Mouse (Mus musculus): Measurements from ENCODE around the gene Cpne5. TPM values are rescaled to one million over a fixed set of nuclear protein-coding genes. Genes with fewer than 3 reads are reported as not detected.
"Not testable (repeated sequence)": the region's sequence is repeated elsewhere in the genome, so short reads cannot be mapped to it uniquely, and the experiment has no call there.

Cpne5 gene
- polyA plus RNA-seq, 1 experiment from 2014 or later, result 0.26 TPM

DNA sequence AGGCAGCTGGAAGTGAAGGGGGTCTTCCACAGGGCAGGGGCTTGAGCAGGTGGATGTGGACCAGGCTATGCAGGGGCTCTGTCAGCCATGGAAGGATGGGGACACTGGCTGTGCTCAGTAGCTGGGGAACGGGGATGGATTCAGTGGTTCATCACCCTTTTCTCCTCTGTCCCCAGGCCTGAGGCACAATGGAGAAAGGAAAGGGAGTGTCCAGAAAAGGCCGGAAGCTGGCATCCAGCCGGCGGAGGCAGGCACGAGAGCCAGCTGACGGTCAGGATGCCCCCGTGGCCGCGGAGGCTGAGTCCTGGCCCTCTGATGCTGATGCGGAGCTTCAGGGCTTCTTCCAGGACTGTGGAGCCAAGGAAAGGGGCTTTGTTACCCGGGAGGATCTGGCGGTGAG lies 117.3 kb downstream of the Cpne5 start:
- no peaks in the 10 kb centered on the region for H3K27me3 ChIP-seq
- in situ Hi-C loops (cut with MboI; ENCODE audit: low pct_unique_long_range_greater_than_20kb), result no loop called here
- ChIA-PET CTCF (interaction anchor here (0.7 kb wide), 1 partner anchor 25 kb away, joined by 3 read pairs; no protein-coding TSS in a partner anchor), POLR2A (no interaction called here)
- ATAC-seq, result no peak
- no peak for TF ChIP-seq CTCF (IDR thresholded peaks at IDR 0.05)
- no peak for DNase-seq (ENCODE audit: low read depth, low spot score)

DNA sequence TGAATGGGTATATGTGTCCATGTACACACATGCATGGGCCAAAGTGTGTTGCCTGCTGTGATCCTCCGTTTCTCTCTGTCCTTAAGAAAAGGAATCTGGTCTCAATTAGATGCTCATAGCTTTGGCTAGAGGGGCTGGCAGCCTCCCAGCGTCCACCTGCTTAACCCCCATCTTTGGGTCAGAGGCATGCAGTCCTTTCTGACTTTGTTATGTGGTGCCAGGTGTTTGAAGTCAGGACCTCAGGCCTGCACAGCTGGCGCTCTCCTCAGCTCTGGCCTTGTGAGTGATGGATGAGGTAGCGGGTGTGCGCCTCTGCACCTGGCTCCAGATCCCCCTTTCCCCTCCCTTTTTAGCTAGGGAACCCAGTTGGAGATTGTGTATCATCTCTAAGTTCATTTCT lies 119.9 kb downstream of the Cpne5 start:
- POLR2A ChIA-PET, result no interaction called here
- no peaks in the 10 kb centered on the region for H3K27me3 ChIP-seq
- in situ Hi-C loops (cut with MboI; ENCODE audit: low pct_unique_long_range_greater_than_20kb), result no loop called here
- TF ChIP-seq CTCF (IDR thresholded peaks at IDR 0.05), result no peak
- ATAC-seq, result no peak
- DNase-seq (ENCODE audit: low read depth, low spot score), result no peak
- CTCF ChIA-PET, result interaction anchor here (1.5 to 1.7 kb wide), 2 partner anchors 23 to 53 kb away, joined by 6 read pairs; no protein-coding TSS in a partner anchor

DNA sequence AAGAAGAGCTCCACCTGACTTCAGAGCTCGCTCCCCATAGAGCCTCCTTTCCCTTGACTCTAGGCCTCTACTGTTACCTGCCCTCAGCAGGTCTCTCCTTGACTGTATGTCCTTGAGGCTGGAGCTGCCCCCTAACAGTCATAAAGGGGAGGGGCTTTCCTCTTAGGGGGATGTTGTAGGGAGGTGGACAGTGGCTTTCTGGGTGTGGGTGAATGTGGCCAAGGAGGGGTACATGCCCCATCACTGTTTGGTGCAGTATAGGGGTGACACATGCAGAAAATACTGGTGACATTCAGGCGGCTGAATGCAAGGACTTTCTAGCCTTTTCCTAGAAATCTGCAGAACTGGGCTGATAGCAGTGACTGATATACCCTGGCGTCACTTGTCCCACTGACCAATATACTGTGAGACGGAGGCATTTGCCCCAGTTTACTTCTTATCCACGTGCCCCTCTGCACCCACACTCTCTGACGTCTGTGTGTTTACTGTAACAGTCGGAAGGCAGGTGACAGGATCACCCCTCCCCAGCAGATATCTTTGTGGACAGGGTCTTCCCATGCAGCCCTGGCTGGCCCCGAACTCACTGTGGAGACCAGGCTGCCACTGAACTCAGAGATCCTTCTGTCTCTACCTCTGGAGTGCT lies 120.8 kb downstream of the Cpne5 start:
- no peak for TF ChIP-seq CTCF (IDR thresholded peaks at IDR 0.05)
- DNase-seq (ENCODE audit: low read depth, low spot score) (no peak), ATAC-seq (no peak)
- H3K27me3 ChIP-seq, result no peaks in the 10 kb centered on the region
- ChIA-PET POLR2A (no interaction called here), CTCF (interaction anchor here (2.1 kb wide), 1 partner anchor 21 kb away, joined by 7 read pairs; no protein-coding TSS in a partner anchor)
- in situ Hi-C loops (cut with MboI; ENCODE audit: low pct_unique_long_range_greater_than_20kb), result no loop called here

DNA sequence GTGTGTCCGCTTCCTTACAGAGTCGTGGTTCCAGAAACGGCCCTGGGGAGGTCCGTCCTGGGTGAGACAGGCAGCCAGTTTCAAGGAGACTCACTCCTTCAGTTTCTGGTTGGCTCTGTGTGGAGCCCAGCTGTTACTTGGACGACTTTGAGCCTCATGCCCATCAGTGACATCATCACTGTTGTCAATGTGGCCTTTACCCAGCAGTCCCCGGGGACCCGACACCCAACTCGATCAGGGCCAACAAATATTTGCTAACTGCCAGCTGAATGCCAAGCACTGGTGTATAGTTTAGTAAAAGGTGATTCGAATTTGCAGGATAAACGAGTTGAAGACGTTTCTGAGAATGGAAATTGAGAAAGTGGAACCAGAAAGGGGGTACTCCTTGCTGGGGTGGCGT lies 121.9 kb downstream of the Cpne5 start:
- CTCF ChIA-PET, result interaction anchor here (2.1 kb wide), 1 partner anchor 20 kb away, joined by 7 read pairs; no protein-coding TSS in a partner anchor
- in situ Hi-C loops (cut with MboI; ENCODE audit: low pct_unique_long_range_greater_than_20kb), result no loop called here
- DNase-seq (ENCODE audit: low read depth, low spot score) (no peak), ATAC-seq (no peak)
- no peak for TF ChIP-seq CTCF (IDR thresholded peaks at IDR 0.05)
- no peaks in the 10 kb centered on the region for H3K27me3 ChIP-seq
- POLR2A ChIA-PET, result interaction anchor here (0.7 to 0.8 kb wide), 2 partner anchors 22 to 39 kb away, joined by 3 to 6 read pairs; no protein-coding TSS in a partner anchor

DNA sequence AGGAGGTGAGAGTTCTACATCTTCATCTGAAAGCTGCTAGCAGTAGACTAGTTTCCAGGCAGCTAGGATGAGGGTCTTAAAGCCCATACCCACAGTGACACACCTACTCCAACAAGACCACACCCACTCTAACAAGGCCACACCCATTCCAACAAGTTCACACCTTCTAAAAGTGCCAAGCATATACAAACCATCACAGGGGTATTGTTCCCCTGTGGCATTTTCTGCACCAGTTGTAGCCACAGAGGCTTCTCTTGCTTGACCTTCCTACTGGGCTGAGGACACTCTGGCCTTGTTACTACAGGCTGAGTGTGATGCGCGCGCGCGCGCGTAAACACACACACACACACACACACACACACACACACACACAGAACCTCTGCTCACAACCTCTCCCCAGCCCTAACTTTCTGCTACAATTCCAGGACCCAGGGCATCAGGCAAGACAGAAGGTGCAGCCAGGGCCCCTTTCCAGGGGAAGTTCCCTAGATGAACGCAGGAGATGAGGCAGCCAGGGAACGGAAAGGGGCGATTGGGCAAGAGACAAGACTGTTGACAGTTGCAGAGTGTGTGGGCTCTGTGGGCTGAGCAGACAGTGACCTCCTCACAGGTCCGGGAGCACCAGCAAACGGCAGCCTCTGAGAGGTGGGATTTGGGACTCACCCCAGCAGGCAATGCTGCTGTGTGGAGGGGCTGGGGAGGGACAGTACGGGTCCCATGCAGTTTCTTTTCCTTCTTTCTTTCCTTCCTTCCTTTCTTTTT lies 124.2 kb downstream of the Cpne5 start, which contains the start of gene Rab44:
Rab44 (plus strand) TSS at position 555 of the 762 bp plus-strand sequence.
- TF ChIP-seq CTCF (IDR thresholded peaks at IDR 0.05), result no peak

DNA sequence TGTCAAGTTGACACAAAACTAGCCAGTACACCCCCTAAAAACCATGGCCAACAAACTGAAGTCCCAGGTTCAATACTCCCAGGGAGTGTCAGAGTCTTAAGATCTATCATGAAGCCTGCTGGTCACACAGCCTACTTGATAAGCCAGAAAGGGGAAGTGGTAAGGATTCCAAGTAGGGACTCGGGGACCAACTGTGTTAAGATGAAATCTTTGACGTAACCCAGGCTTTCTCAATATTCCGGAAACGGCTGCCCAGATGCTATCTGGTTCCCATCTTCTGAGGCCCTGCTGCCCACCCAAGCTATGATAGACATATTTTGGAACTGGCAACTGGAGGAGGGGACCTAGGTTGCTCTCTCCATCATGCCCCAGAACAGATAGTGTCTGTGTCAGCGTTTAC lies 126.6 kb downstream of the Cpne5 start:
- no peak for DNase-seq (ENCODE audit: low read depth, low spot score)
- no peak for TF ChIP-seq CTCF (IDR thresholded peaks at IDR 0.05)
- ATAC-seq, result no peak
- in situ Hi-C loops (cut with MboI; ENCODE audit: low pct_unique_long_range_greater_than_20kb), result no loop called here
- H3K27me3 ChIP-seq, result no peaks in the 10 kb centered on the region
- POLR2A ChIA-PET, result no interaction called here
- CTCF ChIA-PET, result interaction anchor here (1.7 kb wide), 1 partner anchor 135 kb away, joined by 4 read pairs; no protein-coding TSS in a partner anchor

More for the DNA sequence above, 124.2 kb downstream of the Cpne5 start, which contains the start of gene Rab44:
- ATAC-seq, result no peak
- POLR2A ChIA-PET, result no interaction called here
- CTCF ChIA-PET, result no interaction called here
- DNase-seq (ENCODE audit: low read depth, low spot score), result no peak
- in situ Hi-C loops (cut with MboI; ENCODE audit: low pct_unique_long_range_greater_than_20kb), result no loop called here
- no peaks in the 10 kb centered on the region for H3K27me3 ChIP-seq

DNA sequence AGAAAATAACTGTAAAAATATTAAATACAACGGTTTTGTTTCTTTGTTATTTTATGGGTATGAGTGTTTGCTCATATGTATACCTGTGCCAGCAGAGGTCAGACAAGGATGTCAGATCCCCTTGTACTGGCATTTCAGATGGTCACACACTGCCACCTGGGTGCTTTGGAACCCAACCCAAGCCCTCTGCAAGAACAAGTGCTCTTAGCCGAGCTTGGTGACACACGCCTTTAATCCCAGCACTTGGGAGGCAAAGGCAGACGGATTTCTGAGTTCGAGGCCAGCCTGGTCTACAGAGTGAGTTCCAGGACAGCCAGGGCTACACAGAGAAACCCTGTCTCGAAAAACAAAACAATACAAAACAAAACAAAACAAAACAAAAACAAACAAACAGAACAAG lies 127.6 kb downstream of the Cpne5 start:
- DNase-seq (ENCODE audit: low read depth, low spot score); POLR2A ChIA-PET; ATAC-seq; CTCF ChIA-PET; in situ Hi-C loops (cut with MboI; ENCODE audit: low pct_unique_long_range_greater_than_20kb); H3K27me3 ChIP-seq: not testable (repeated sequence)

Other genes starting within 250 kb of the Cpne5 start
- 94.5 TPM for gene Stk38, start 230.2 kb downstream of the Cpne5 start, polyA plus RNA-seq (2021)
- gene Srsf3, start 205.5 kb downstream of the Cpne5 start, polyA plus RNA-seq (2021), result 187 TPM
- gene Cdkn1a, start 147.2 kb downstream of the Cpne5 start, polyA plus RNA-seq (2021), result 29.0 TPM
- gene Rab44, start 124.0 kb downstream of the Cpne5 start, polyA plus RNA-seq (2021), result 0.04 TPM
- 54.0 TPM for gene Ppil1, start 26.0 kb upstream of the Cpne5 start, polyA plus RNA-seq (2021)
- gene BC004004, start 30.6 kb upstream of the Cpne5 start, polyA plus RNA-seq (2021), result 130 TPM
- not detected for gene Pi16, start 79.5 kb upstream of the Cpne5 start, polyA plus RNA-seq (2021)
- gene Mtch1, start 109.8 kb upstream of the Cpne5 start, polyA plus RNA-seq (2021), result 349 TPM
- gene Fgd2, start 122.7 kb upstream of the Cpne5 start, polyA plus RNA-seq (2021), result 0.46 TPM

Measured in Patski (cell line).